Mouse (Mus musculus) cerebellum, adult 9-10 months (tissue): ENCODE results near the gene Olfr1124.
"Not testable (repeated sequence)": the region's sequence is repeated elsewhere in the genome, so short reads cannot be mapped to it uniquely, and the experiment has no call there.

ENCODE experiments used
- DNase-seq: peaks from one replicate; pipeline ENCODE4 v3.0.0; 2022

Gene Olfr1124

GRCm38 (mm10) chr2:87429975-87430374, at the start of gene Olfr1124:
TSS of gene Olfr1124 (plus strand) at chr2:87430275.
- DNase-seq = no peak

DNA sequence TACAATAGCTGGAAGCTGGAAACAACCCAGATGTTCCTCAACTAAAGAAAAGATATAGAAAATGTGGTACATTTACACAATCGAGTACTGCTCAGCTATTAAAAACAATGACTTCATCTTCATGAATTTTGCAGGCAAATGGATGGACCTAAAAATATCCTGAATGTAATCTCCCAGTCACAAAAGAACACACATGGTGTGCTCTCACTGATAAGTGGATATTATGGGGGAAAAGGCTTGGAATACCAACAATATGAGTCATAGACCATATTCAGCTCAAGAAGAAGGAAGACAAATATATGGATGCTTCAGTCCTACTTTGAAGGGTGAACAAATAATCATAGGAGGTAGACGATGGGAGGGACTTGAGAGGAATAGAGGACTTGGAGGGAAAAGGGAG, 46.1 kb upstream of the Olfr1124 start:
- DNase-seq = no peak

DNA sequence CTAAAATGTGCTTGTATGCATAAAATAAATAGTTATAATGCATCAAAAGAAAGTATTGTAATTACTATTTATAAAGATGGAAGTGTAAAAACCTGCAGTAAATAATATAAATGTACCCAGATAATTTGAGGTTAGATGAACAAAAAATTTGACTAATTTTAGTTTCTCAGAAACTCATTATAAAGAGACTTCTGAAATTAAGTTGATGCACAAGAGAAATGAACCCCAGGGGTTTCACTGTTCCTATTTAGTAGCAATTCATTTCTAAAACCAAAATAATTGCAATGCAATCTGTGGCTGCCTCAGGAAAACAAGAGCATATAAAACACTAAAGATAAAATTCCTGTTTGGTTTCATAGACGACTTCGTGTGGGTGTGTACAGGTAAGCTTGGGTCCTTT, 44.5 kb upstream of the Olfr1124 start, which contains the start of gene Olfr1122:
Gene Olfr1122 (plus strand): TSS at position 301 of the 400 bp plus-strand sequence.
- DNase-seq = no peak

DNA sequence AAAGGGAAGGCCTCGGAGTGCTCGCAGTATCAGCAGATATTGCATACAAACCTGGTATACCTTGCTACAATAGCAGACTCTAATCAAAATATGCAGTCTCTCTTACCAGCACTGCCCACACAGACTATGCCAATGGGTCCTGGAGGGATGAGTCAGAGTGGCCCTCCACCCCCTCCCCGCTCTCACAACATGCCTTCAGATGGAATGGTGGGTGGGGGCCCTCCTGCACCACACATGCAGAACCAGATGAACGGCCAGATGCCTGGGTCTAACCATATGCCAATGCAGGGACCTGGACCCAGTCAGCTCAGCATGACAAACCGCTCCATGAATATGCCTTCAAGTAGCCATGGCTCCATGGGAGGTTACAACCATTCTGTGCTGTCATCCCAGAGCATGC, 36.5 kb upstream of the Olfr1124 start:
- not testable (repeated sequence) for DNase-seq

GRCm38 (mm10) chr2:87394686-87395085, 35.4 kb upstream of the Olfr1124 start:
- DNase-seq = not testable (repeated sequence)

GRCm38 (mm10) chr2:87416335-87416734, 13.7 kb upstream of the Olfr1124 start, which contains the start of gene Olfr1123:
TSS of gene Olfr1123 (plus strand) at chr2:87416635.
- no peak for DNase-seq

- DNase-seq = no peak
Observed at GRCm38 (mm10) chr2:87437731-87438130, 7.7 kb downstream of the Olfr1124 start.

DNA sequence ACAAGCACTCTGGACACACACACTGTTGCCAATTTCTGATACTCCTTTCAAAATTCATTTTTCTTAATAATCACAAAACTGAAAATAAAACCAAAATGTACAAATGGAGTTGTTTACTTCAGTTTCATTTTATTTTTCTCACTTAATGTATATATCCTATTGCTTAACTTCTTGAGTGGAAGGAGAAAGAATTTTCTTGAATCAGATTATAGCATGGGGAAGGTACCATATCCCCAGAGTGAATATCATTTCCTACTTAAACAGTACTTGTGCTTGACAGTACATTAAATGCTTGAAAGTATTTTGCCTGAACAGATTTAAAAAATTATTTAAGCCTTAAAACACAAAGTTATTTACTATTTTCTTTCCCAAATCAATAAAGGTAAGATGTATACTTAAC, 23.6 kb downstream of the Olfr1124 start, which contains the start of gene Olfr1126:
Gene Olfr1126 (plus strand): TSS at position 301 of the 400 bp plus-strand sequence.
- no peak for DNase-seq

DNA sequence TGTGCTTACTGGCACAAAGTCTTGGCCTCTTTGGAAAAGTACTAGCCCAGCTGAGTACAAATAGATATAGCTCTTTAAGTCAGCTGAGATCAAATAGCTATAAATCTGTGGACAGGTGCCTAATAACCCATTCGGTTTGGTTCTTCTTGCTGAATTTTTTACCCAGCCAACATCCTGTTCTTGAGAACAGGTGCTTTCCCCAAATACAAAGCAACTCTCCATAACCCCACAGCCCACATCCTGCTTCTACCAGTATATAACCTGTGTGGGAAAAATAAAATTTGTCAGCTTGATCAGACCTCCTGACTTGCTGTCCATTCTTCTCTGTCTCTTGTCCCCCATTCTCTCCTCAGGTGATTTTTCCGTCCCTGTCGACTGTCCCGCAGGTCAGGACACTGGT, 31.7 kb downstream of the Olfr1124 start:
- no peak for DNase-seq

GRCm38 (mm10) chr2:87480207-87480606, 50.1 kb downstream of the Olfr1124 start:
- DNase-seq = no peak

GRCm38 (mm10) chr2:87481158-87481557, 51.1 kb downstream of the Olfr1124 start:
- DNase-seq = no peak

DNA sequence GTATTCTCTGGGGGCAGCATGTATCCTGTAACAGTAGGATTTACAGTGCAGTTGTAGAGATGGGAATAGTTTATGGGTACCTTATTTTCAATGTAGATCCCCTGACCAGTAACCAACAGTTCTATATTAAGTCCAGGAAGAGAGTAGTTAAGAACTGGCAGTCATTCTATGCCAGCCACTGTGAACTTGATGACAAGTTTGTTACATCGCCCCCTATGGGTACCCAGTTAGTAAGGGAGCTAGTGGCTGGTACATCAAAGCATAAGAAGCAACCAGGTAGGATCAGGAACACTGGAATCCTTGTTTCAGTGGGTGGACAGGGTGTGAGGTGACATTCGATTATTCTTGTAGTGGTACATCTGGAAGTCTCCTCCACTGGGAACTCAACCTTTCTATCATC, 52.2 kb downstream of the Olfr1124 start:
- no peak for DNase-seq
